Mouse (Mus musculus) kidney, adult 2 months (tissue): ENCODE results near the gene Cnih3.

Experiments used
- CTCF ChIP-seq: fragments of 200-500 bp; conservative IDR thresholded peaks from 2 replicates; pipeline ENCODE4 v1.5.1; 2011; ENCODE audit warnings: low read depth, mild to moderate bottlenecking, control low read depth, low read length, moderate library complexity, mixed read lengths; ENCODE audit not compliant: insufficient read depth, insufficient read length
- POLR2A ChIP-seq: fragments of 200-500 bp; IDR thresholded peaks from one replicate; pipeline ENCODE4 v1.6.1; 2011; ENCODE audit warnings: low read depth, low read length, control low read depth

DNA sequence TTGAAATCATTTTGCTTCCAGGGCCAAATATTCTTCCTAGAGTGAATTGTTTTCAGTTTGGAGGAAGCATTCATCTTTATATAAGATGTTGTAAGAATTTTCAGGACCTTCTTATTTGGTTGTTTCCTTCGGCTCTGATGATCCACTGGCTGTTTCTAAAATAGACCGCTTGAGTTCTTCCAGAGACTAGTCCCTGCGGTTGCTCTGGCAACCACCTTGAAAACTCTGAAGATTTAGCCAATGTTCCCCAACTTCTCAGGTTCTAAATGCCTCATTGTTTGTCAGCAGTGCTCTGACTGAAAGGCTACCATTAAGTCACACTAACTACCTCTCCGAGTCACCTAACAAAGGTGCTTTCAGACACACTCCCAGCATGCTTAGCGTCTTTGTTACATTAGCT lies 80.8 kb downstream of the Cnih3 start:
- TF ChIP-seq CTCF (no peak), POLR2A (no peak)
